Mouse (Mus musculus) brain, embryonic 14.5 days (tissue): ENCODE results near the gene Arhgap44.

Source experiments
- CTCF ChIP-seq: fragments of 200-500 bp; IDR thresholded peaks from 2 replicates; pipeline ENCODE4 v1.5.1; 2012; ENCODE audit warnings: inconsistent platforms, mild to moderate bottlenecking, moderate library complexity, borderline replicate concordance; ENCODE audit not compliant: insufficient read depth, insufficient read length; ENCODE audit errors: extremely low read depth
- POLR2A ChIP-seq: fragments of 200-500 bp; IDR thresholded peaks from 2 replicates; pipeline ENCODE4 v1.6.1; 2012; ENCODE audit warnings: mild to moderate bottlenecking, inconsistent platforms, borderline replicate concordance; ENCODE audit not compliant: poor library complexity, insufficient read depth, insufficient read length, severe bottlenecking; ENCODE audit errors: extremely low read depth

GRCm38 (mm10) chr11:65028049-65028448 is 134.7 kb downstream of the Arhgap44 start:
- no peak for TF ChIP-seq CTCF
- no peak for TF ChIP-seq POLR2A
